Comparison of ENCODE assay signal across 10 mouse cellular contexts in genomic region chr4:82092296-82093230, GRCm38 (mm10).
DNase-seq lines count a peak whose midpoint lies in the region; ATAC-seq and TF ChIP-seq lines count a peak whose summit lies in the region.
"Had no signal": no experiment of that assay in that cellular context is flagged by ENCODE, and none has a peak within 500 bp of the region (broad histone marks: within the 10 kb centered on the region; RNA-seq: fewer than 3 reads in every experiment).

No protein-coding gene starts in this region.

- no peaks in the 10 kb centered on the region for H3K27me3 ChIP-seq in limb, embryonic 14.5 days (ENCODE audit: control insufficient read depth, insufficient read depth, low read length)
- H3K27me3 ChIP-seq: hindbrain, embryonic 13.5 days had no signal

- H3K4me1 ChIP-seq in limb, embryonic 14.5 days (ENCODE audit: control insufficient read depth, insufficient read depth, low read length): peaks cover 11% of the 10 kb centered on the region
- H3K4me1 ChIP-seq: hindbrain, embryonic 13.5 days had no signal

- H3K9me3 ChIP-seq in limb, embryonic 14.5 days (ENCODE audit: control insufficient read depth, low read length): no peaks in the 10 kb centered on the region
- H3K9me3 ChIP-seq: hindbrain, embryonic 13.5 days had no signal

- no peaks in the 10 kb centered on the region for H3K36me3 ChIP-seq in limb, embryonic 14.5 days (ENCODE audit: control insufficient read depth, insufficient read depth, low read length)
- H3K36me3 ChIP-seq: hindbrain, embryonic 13.5 days had no signal

- TF ChIP-seq POLR2A in limb, embryonic 14.5 days (IDR thresholded peaks at IDR 0.05; ENCODE audit: borderline replicate concordance, extremely low read depth, insufficient read depth, insufficient read length): no peak

- peak; percentile 19 for DNase-seq in embryo, embryonic 10 days (ENCODE audit: low spot score)
- no peak for DNase-seq in embryo, embryonic 9.5 days (ENCODE audit: extremely low spot score)
- peak; percentile 12 for DNase-seq in kidney, postnatal 10 days
- no peak for DNase-seq in kidney, postnatal 14 days
- peak; percentile 16 for DNase-seq in gastrocnemius, postnatal 10 days
- DNase-seq in limb, embryonic 14.5 days (ENCODE audit: low spot score): peak; percentile 81
- DNase-seq in cerebellum, adult 8-10 months: no peak
- DNase-seq: lung, postnatal 14 days had no signal

- H3K4me3 ChIP-seq in limb, embryonic 14.5 days (replicated peaks; ENCODE audit: low read length): no peak overlapping the region
- H3K4me3 ChIP-seq: hindbrain, embryonic 13.5 days had no signal

- 42% methylated on average over 5 of the region's 5 CpGs for WGBS in limb, embryonic 14.5 days

- no peak overlapping the region for H3K9ac ChIP-seq in limb, embryonic 14.5 days (ENCODE audit: low read depth, low read length, severe bottlenecking)
- H3K9ac ChIP-seq: hindbrain, embryonic 13.5 days had no signal

- H3K4me2 ChIP-seq in limb, embryonic 14.5 days (replicated peaks; ENCODE audit: low read depth, low read length, severe bottlenecking): no peak overlapping the region
- H3K4me2 ChIP-seq: hindbrain, embryonic 13.5 days had no signal

- peak overlapping the region; percentile 53 for H3K27ac ChIP-seq in limb, embryonic 14.5 days (replicated peaks; ENCODE audit: low read depth, low read length)
- H3K27ac ChIP-seq: hindbrain, embryonic 13.5 days had no signal

- peak; percentile 88 for ATAC-seq in limb, embryonic 14.5 days (ENCODE audit: low FRiP score, low read depth)
- ATAC-seq in granulocyte monocyte progenitor cell, adult 5-6 weeks (replicated peaks; ENCODE audit: poor library complexity, severe bottlenecking): no peak

Comparison
In these comparisons a context has a peak if more than half of its experiments do, and no peak if none do; other contexts are left out.
1. DNase-seq: peak in embryo, embryonic 10 days (single experiment), kidney, postnatal 10 days (single experiment), gastrocnemius, postnatal 10 days (single experiment) and limb, embryonic 14.5 days (single experiment); none in embryo, embryonic 9.5 days (single experiment), kidney, postnatal 14 days (single experiment) and cerebellum, adult 8-10 months (single experiment).